Comparison of ENCODE assay signal across 8 mouse cellular contexts in the genomic region with DNA sequence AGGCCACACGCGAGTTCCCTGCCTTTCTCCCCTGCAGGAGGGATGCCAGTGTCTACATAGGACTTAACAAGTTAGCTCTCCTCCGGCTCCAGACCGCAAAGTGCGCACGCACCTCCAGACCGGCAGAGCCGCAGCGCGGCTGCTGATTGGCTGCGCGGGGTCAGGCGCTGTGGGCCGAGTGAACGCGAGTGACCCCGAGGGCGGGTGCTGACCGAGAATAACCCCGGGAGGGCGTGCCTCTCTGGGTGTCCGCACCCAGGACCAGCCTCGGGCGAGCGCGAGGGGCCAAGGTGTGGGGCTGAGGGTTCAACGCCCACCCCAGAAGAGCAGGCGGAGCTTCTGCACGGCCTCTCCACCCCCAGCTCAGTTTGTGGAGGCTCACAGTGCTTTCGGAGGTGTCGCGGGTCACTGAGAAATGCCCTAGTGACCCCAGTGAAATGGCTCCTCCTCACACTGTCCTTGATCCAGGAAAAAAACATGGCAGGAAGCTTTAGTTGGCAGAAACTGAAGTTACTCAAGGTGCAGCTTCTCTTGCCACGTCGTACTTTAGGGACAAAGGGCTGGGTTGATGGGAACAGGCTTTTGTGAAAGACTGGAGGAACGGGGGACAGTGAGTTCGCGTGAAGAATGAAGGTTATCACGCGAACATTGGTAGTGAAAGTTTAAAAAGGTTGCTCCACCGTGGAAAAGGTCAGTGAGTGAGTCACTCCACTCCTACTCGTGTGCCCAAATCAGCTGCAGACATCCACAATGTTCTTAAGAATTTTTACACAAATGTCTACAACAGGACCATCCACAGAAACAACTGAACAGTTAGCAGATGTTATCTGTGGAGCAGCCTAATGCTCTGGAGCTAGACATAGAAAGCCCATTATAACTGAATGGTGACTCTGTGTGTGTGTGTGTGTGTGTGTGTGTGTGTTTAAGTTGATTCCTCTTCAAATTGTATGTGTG. TPM values are rescaled to one million over a fixed set of nuclear protein-coding genes. Genes with fewer than 3 reads are reported as not detected.
DNase-seq lines count a peak whose midpoint lies in the region; ATAC-seq and TF ChIP-seq lines count a peak whose summit lies in the region.

No protein-coding gene starts in this region.

- H3K4me1 ChIP-seq in hindbrain, postnatal 0 days (ENCODE audit: insufficient read depth, low read length) = peaks cover 12% of the 10 kb centered on the region

- TF ChIP-seq CTCF in gastrocnemius, adult 2 months (IDR thresholded peaks at IDR 0.05) = no peak
- TF ChIP-seq CTCF in hindbrain, postnatal 0 days (IDR thresholded peaks at IDR 0.05; ENCODE audit: low read depth) = no peak

- peak overlapping the region; percentile 84 for H3K4me2 ChIP-seq in hindbrain, postnatal 0 days (ENCODE audit: low read depth, low read length)

- H3K4me3 ChIP-seq in gastrocnemius, adult 2 months = peak overlapping the region; percentile 84
- peak overlapping the region; percentile 57 for H3K4me3 ChIP-seq in hindbrain, postnatal 0 days (ENCODE audit: low read length)

- peak; percentile 100 for DNase-seq in ZHBTc4 (ENCODE audit: low read depth, low spot score)
- DNase-seq in gastrocnemius, adult 2 months = peak; percentile 98
- DNase-seq in hindbrain, postnatal 0 days (ENCODE audit: low spot score) = peak; percentile 96
- DNase-seq in left cerebral cortex, adult 18-20 months (ENCODE audit: low spot score in 2 of 2) = peak; percentile 85 to 90
- DNase-seq in lung, postnatal 4 days = peak; percentile 94 to 96
- DNase-seq in retina, postnatal 1 day = peak; percentile 97
- DNase-seq in urinary bladder, adult 18-20 months (ENCODE audit: low spot score in 2 of 2) = peak; percentile 94

- WGBS in hindbrain, postnatal 0 days = 3% methylated on average over 41 of the region's 41 CpGs

- ATAC-seq in common myeloid progenitor, adult 5-6 weeks (replicated peaks; ENCODE audit: low read depth, poor library complexity, severe bottlenecking) = peak; percentile 94
- peak; percentile 98 for ATAC-seq in hindbrain, postnatal 0 days

- peak overlapping the region; percentile 90 for H3K27ac ChIP-seq in gastrocnemius, adult 2 months
- peak overlapping the region; percentile 86 for H3K27ac ChIP-seq in hindbrain, postnatal 0 days

- intact Hi-C loops in gastrocnemius, adult 2 months (cut with DNase I) = no loop called here

- H3K9ac ChIP-seq in hindbrain, postnatal 0 days (replicated peaks; ENCODE audit: low read length) = peak overlapping the region; percentile 58

- no peaks in the 10 kb centered on the region for H3K9me3 ChIP-seq in hindbrain, postnatal 0 days (ENCODE audit: low read length)

- no peaks in the 10 kb centered on the region for H3K36me3 ChIP-seq in hindbrain, postnatal 0 days (ENCODE audit: insufficient read depth, low read length)

- H3K27me3 ChIP-seq in hindbrain, postnatal 0 days (ENCODE audit: insufficient read depth, low read length) = no peaks in the 10 kb centered on the region

RNA-seq across cellular contexts. Expression of gene Scd1, which starts 18.9 kb away (rescaled TPM):
- total RNA-seq in common myeloid progenitor, adult 5-6 weeks (2017) = 2.9 and 3.4 TPM in 2 replicates
- 10 to 100 TPM; 10.9 to 33.9 TPM for total RNA-seq in gastrocnemius, adult 2 months (2021)
- total RNA-seq in hindbrain, postnatal 0 days (2014; rRNA removed) = 57.9 and 67.3 TPM in 2 replicates
- polyA plus RNA-seq in hindbrain, postnatal 0 days (2015; fragmentation: Nextera tagmentation; extraction: Ambion mirVana) = 11.7 and 13.2 TPM in 2 replicates
- 100 to 1,000 TPM; 126 to 146 TPM for total RNA-seq in left cerebral cortex, adult 18-20 months (2021)

RNA-seq across cellular contexts. Expression of gene Scd4, which starts 55.9 kb away (rescaled TPM):
- 0.14 and 0.15 TPM in 2 replicates for total RNA-seq in common myeloid progenitor, adult 5-6 weeks (2017)
- under 1 TPM in 1 of 2 experiments, not detected in 1; 0.13 TPM for total RNA-seq in gastrocnemius, adult 2 months (2021)
- total RNA-seq in hindbrain, postnatal 0 days (2014; rRNA removed) = 0.84 and 1.5 TPM in 2 replicates
- polyA plus RNA-seq in hindbrain, postnatal 0 days (2015; fragmentation: Nextera tagmentation; extraction: Ambion mirVana) = 0.09 and 0.16 TPM in 2 replicates
- 1 to 10 TPM; 2.2 to 2.7 TPM for total RNA-seq in left cerebral cortex, adult 18-20 months (2021)

Comparison
In these comparisons a context has a peak if more than half of its experiments do, and no peak if none do; other contexts are left out.
1. Peak in every context shown above with its lines: DNase-seq, ATAC-seq, H3K4me3 ChIP-seq and H3K27ac ChIP-seq.